7 mouse cellular contexts compared by ENCODE assay signal in genomic region chrX:133689576-133690250, GRCm38 (mm10). TPM values are rescaled to one million over a fixed set of nuclear protein-coding genes. Genes with fewer than 3 reads are reported as not detected.
DNase-seq lines count a peak whose midpoint lies in the region; ATAC-seq and TF ChIP-seq lines count a peak whose summit lies in the region.

No protein-coding gene starts in this region.

- 13% methylated on average over 35 of the region's 35 CpGs for WGBS in lung, embryonic 16.5 days
- WGBS in lung, adult 2 months, result 21% methylated on average over 35 of the region's 35 CpGs
- 30% methylated on average over 35 of the region's 35 CpGs for WGBS in embryonic facial prominence, embryonic 13.5 days
- WGBS in heart, embryonic 14.5 days, result 25% methylated on average over 35 of the region's 35 CpGs
- WGBS in limb, embryonic 14.5 days, result 30% methylated on average over 32 of the region's 35 CpGs
- 27% methylated on average over 35 of the region's 35 CpGs for WGBS in small intestine, adult 2 months

- no peak for TF ChIP-seq POLR2A in lung, adult 2 months (IDR thresholded peaks at IDR 0.05; ENCODE audit: borderline replicate concordance, extremely low read depth, low read depth, low read length)
- TF ChIP-seq POLR2A in limb, embryonic 14.5 days (IDR thresholded peaks at IDR 0.05; ENCODE audit: borderline replicate concordance, extremely low read depth, insufficient read depth, insufficient read length), result no peak
- TF ChIP-seq POLR2A in small intestine, adult 2 months (IDR thresholded peaks at IDR 0.05; ENCODE audit: low read depth, low read length), result no peak

- no peaks in the 10 kb centered on the region for H3K36me3 ChIP-seq in lung, embryonic 16.5 days (ENCODE audit: control insufficient read depth, insufficient read depth, low read length)
- H3K36me3 ChIP-seq in embryonic facial prominence, embryonic 13.5 days, result no peaks in the 10 kb centered on the region
- no peaks in the 10 kb centered on the region for H3K36me3 ChIP-seq in heart, embryonic 14.5 days (ENCODE audit: control insufficient read depth, insufficient read depth, low read length)
- H3K36me3 ChIP-seq in limb, embryonic 14.5 days (ENCODE audit: control insufficient read depth, insufficient read depth, low read length), result no peaks in the 10 kb centered on the region
- no peaks in the 10 kb centered on the region for H3K36me3 ChIP-seq in small intestine, adult 2 months (ENCODE audit: control insufficient read depth, insufficient read depth, low read length)

- ATAC-seq in lung, embryonic 16.5 days (ENCODE audit: low read depth), result no peak
- no peak for ATAC-seq in embryonic facial prominence, embryonic 13.5 days (ENCODE audit: insufficient number of reproducible peaks, insufficient read depth, low FRiP score, low TSS enrichment, low read depth)
- no peak for ATAC-seq in heart, embryonic 14.5 days (ENCODE audit: insufficient number of reproducible peaks, insufficient read depth, low FRiP score, low read depth)
- no peak for ATAC-seq in limb, embryonic 14.5 days (ENCODE audit: low FRiP score, low read depth)

- no peaks in the 10 kb centered on the region for H3K4me1 ChIP-seq in lung, embryonic 16.5 days (replicated peaks; ENCODE audit: control insufficient read depth, insufficient read depth, low read length)
- H3K4me1 ChIP-seq in lung, adult 2 months (ENCODE audit: control insufficient read depth, insufficient read depth, low read length), result peaks cover 3% of the 10 kb centered on the region; the same call in 1 of the 2 replicates
- no peaks in the 10 kb centered on the region for H3K4me1 ChIP-seq in embryonic facial prominence, embryonic 13.5 days
- no peaks in the 10 kb centered on the region; a peak in 1 of 4 replicates for H3K4me1 ChIP-seq in heart, embryonic 14.5 days (ENCODE audit: control insufficient read depth in 2 of 2, insufficient read depth in 2 of 2, low read length in 2 of 2)
- H3K4me1 ChIP-seq in limb, embryonic 14.5 days (ENCODE audit: control insufficient read depth, insufficient read depth, low read length), result 0 out of 2 replicates have a peak, but pooled peaks cover 4% of the 10 kb centered on the region
- H3K4me1 ChIP-seq in small intestine, adult 2 months (ENCODE audit: control insufficient read depth, insufficient read depth, insufficient read length, low read length), result 0 out of 2 replicates have a peak, but pooled peaks cover 2% of the 10 kb centered on the region

- no peak for TF ChIP-seq CTCF in lung, adult 2 months (IDR thresholded peaks at IDR 0.05; ENCODE audit: insufficient read depth, low read length)
- no peak for TF ChIP-seq CTCF in small intestine, adult 2 months (IDR thresholded peaks at IDR 0.05; ENCODE audit: extremely low read depth, insufficient read length, insufficient replicate concordance, low read depth, low read length)

- DNase-seq in lung, adult 2 months, result no peak
- DNase-seq in limb, embryonic 14.5 days (ENCODE audit: low spot score), result no peak
- no peak for DNase-seq in MN1 (ENCODE audit: low spot score)

- no peak overlapping the region for H3K27ac ChIP-seq in lung, embryonic 16.5 days (ENCODE audit: low read length)
- no peak overlapping the region for H3K27ac ChIP-seq in embryonic facial prominence, embryonic 13.5 days
- H3K27ac ChIP-seq in heart, embryonic 14.5 days (replicated peaks in 1 of 2; ENCODE audit: control insufficient read depth in 1 of 2, insufficient read depth in 1 of 2, low read depth in 2 of 2, low read length in 2 of 2), result no peak overlapping the region
- H3K27ac ChIP-seq in limb, embryonic 14.5 days (replicated peaks; ENCODE audit: low read depth, low read length), result no peak overlapping the region
- no peak overlapping the region for H3K27ac ChIP-seq in small intestine, adult 2 months (ENCODE audit: insufficient read depth, low read depth, low read length)

- H3K9ac ChIP-seq in lung, embryonic 16.5 days (ENCODE audit: low read length), result peak overlapping the region; percentile 35; the same call in 1 of the 2 replicates
- H3K9ac ChIP-seq in embryonic facial prominence, embryonic 13.5 days, result 0 out of 2 replicates have a peak overlapping the region, but pooled peaks have one; percentile 46
- H3K9ac ChIP-seq in heart, embryonic 14.5 days (ENCODE audit: low read length), result 0 out of 2 replicates have a peak overlapping the region, but pooled peaks have one; percentile 11
- no peak overlapping the region for H3K9ac ChIP-seq in limb, embryonic 14.5 days (ENCODE audit: low read depth, low read length, severe bottlenecking)

- no peaks in the 10 kb centered on the region for H3K9me3 ChIP-seq in lung, embryonic 16.5 days (ENCODE audit: control insufficient read depth, low read length)
- no peaks in the 10 kb centered on the region for H3K9me3 ChIP-seq in embryonic facial prominence, embryonic 13.5 days
- H3K9me3 ChIP-seq in heart, embryonic 14.5 days (ENCODE audit: control insufficient read depth, low read length), result no peaks in the 10 kb centered on the region
- no peaks in the 10 kb centered on the region for H3K9me3 ChIP-seq in limb, embryonic 14.5 days (ENCODE audit: control insufficient read depth, low read length)

- peak overlapping the region; percentile 55 for H3K4me3 ChIP-seq in lung, embryonic 16.5 days (ENCODE audit: low read length)
- H3K4me3 ChIP-seq in lung, adult 2 months (replicated peaks; ENCODE audit: extremely low read depth, low read depth, low read length), result no peak overlapping the region
- peak overlapping the region; percentile 55 for H3K4me3 ChIP-seq in embryonic facial prominence, embryonic 13.5 days
- H3K4me3 ChIP-seq in heart, embryonic 14.5 days (ENCODE audit: control insufficient read depth in 1 of 2, insufficient read depth in 1 of 2, low read depth in 1 of 2, low read length in 2 of 2), result peak overlapping the region; percentile 25 to 46
- H3K4me3 ChIP-seq in limb, embryonic 14.5 days (replicated peaks; ENCODE audit: low read length), result peak overlapping the region; percentile 49
- H3K4me3 ChIP-seq in small intestine, adult 2 months (ENCODE audit: low read depth, low read length), result peak overlapping the region; percentile 52

- peaks cover 27% of the 10 kb centered on the region for H3K27me3 ChIP-seq in lung, embryonic 16.5 days (ENCODE audit: control insufficient read depth, insufficient read depth, low read depth, low read length)
- H3K27me3 ChIP-seq in embryonic facial prominence, embryonic 13.5 days, result peaks cover 57% of the 10 kb centered on the region
- H3K27me3 ChIP-seq in heart, embryonic 14.5 days (ENCODE audit: control insufficient read depth, insufficient read depth, low read length), result peaks cover 36% of the 10 kb centered on the region
- peaks cover 11% of the 10 kb centered on the region for H3K27me3 ChIP-seq in limb, embryonic 14.5 days (ENCODE audit: control insufficient read depth, insufficient read depth, low read length)
- peaks cover 18% of the 10 kb centered on the region; the same call in 1 of the 2 replicates for H3K27me3 ChIP-seq in small intestine, adult 2 months (ENCODE audit: control insufficient read depth, insufficient read depth, low read length)

- peak overlapping the region; percentile 77 for H3K4me2 ChIP-seq in lung, embryonic 16.5 days (ENCODE audit: low read depth, low read length)
- peak overlapping the region; percentile 70 for H3K4me2 ChIP-seq in embryonic facial prominence, embryonic 13.5 days
- peak overlapping the region; percentile 88 for H3K4me2 ChIP-seq in heart, embryonic 14.5 days (ENCODE audit: low read length)
- H3K4me2 ChIP-seq in limb, embryonic 14.5 days (replicated peaks; ENCODE audit: low read depth, low read length, severe bottlenecking), result peak overlapping the region; percentile 67

RNA-seq across cellular contexts. Expression of gene Pcdh19, which starts 0.9 kb away (rescaled TPM):
- polyA plus RNA-seq in lung, embryonic 16.5 days (2015; fragmentation: Nextera tagmentation; extraction: Ambion mirVana), result 1.7 and 2.1 TPM in 2 replicates
- polyA plus RNA-seq in lung, adult 2 months (2012; rRNA removed), result 0.77 and 1.1 TPM in 2 replicates
- polyA plus RNA-seq in embryonic facial prominence, embryonic 13.5 days (2015; fragmentation: Nextera tagmentation; extraction: Ambion mirVana), result 8.2 and 10.6 TPM in 2 replicates
- 0.58 and 0.61 TPM in 2 replicates for polyA plus RNA-seq in heart, embryonic 14.5 days (2014; fragmentation: Nextera tagmentation; extraction: Ambion mirVana)
- 5.0 and 5.7 TPM in 2 replicates for polyA plus RNA-seq in limb, embryonic 14.5 days (2012; rRNA removed)
- 7.6 and 10.7 TPM in 2 replicates for polyA plus RNA-seq in limb, embryonic 14.5 days (2014; fragmentation: Nextera tagmentation; extraction: Ambion mirVana)
- polyA plus RNA-seq in small intestine, adult 2 months (2012; rRNA removed), result 0.32 and 0.51 TPM in 2 replicates
